Mouse (Mus musculus): ENCODE results near the gene Itpk1.

Itpk1 gene

GRCm38 (mm10) chr12:102598535-102598934 is 106.2 kb downstream of the Itpk1 start:
- DNase-seq (ENCODE audit: low spot score in 2 of 2): no peak

GRCm38 (mm10) chr12:102597466-102597865 is 107.3 kb downstream of the Itpk1 start:
- DNase-seq (ENCODE audit: low spot score in 2 of 2): no peak

- DNase-seq (ENCODE audit: low spot score in 2 of 2): peak in 1 of 2 experiments; percentile 24
Observed at GRCm38 (mm10) chr12:102596410-102596809, 108.3 kb downstream of the Itpk1 start.

- no peak for DNase-seq (ENCODE audit: low spot score in 2 of 2)
Observed at GRCm38 (mm10) chr12:102594627-102595026, 110.1 kb downstream of the Itpk1 start.

- no peak for DNase-seq (ENCODE audit: low spot score in 2 of 2)
Observed at GRCm38 (mm10) chr12:102593699-102594098, 111.0 kb downstream of the Itpk1 start.

- DNase-seq (ENCODE audit: low spot score in 2 of 2): no peak
Observed at GRCm38 (mm10) chr12:102590711-102591360, 113.9 kb downstream of the Itpk1 start.

- DNase-seq (ENCODE audit: low spot score in 2 of 2): no peak
Observed at GRCm38 (mm10) chr12:102587106-102587505, 117.6 kb downstream of the Itpk1 start.

GRCm38 (mm10) chr12:102586286-102586881 is 118.3 kb downstream of the Itpk1 start:
- no peak for DNase-seq (ENCODE audit: low spot score in 2 of 2)

GRCm38 (mm10) chr12:102585390-102585789 is 119.3 kb downstream of the Itpk1 start:
- no peak for DNase-seq (ENCODE audit: low spot score in 2 of 2)

GRCm38 (mm10) chr12:102582441-102582840 is 122.3 kb downstream of the Itpk1 start:
- DNase-seq (ENCODE audit: low spot score in 2 of 2): no peak

GRCm38 (mm10) chr12:102581579-102582196 is 123.0 kb downstream of the Itpk1 start:
- DNase-seq (ENCODE audit: low spot score in 2 of 2): no peak

- DNase-seq (ENCODE audit: low spot score in 2 of 2): peak; percentile 48 to 87
Observed at GRCm38 (mm10) chr12:102579041-102579440, 125.7 kb downstream of the Itpk1 start.

- DNase-seq (ENCODE audit: low spot score in 2 of 2): no peak
Observed at GRCm38 (mm10) chr12:102576659-102577398, 127.9 kb downstream of the Itpk1 start.

GRCm38 (mm10) chr12:102575541-102576329 is 129.0 kb downstream of the Itpk1 start:
- DNase-seq (ENCODE audit: low spot score in 2 of 2): no peak

- no peak for DNase-seq (ENCODE audit: low spot score in 2 of 2)
Observed at GRCm38 (mm10) chr12:102573036-102573435, 131.7 kb downstream of the Itpk1 start.

- no peak for DNase-seq (ENCODE audit: low spot score in 2 of 2)
Observed at GRCm38 (mm10) chr12:102571666-102572065, 133.1 kb downstream of the Itpk1 start.

GRCm38 (mm10) chr12:102570734-102571133 is 134.0 kb downstream of the Itpk1 start:
- DNase-seq (ENCODE audit: low spot score in 2 of 2): no peak

- DNase-seq (ENCODE audit: low spot score in 2 of 2): no peak
Observed at GRCm38 (mm10) chr12:102570111-102570510, 134.6 kb downstream of the Itpk1 start.

GRCm38 (mm10) chr12:102568219-102568618 is 136.5 kb downstream of the Itpk1 start:
- no peak for DNase-seq (ENCODE audit: low spot score in 2 of 2)

GRCm38 (mm10) chr12:102566951-102567350 is 137.8 kb downstream of the Itpk1 start:
- DNase-seq (ENCODE audit: low spot score in 2 of 2): no peak

- DNase-seq (ENCODE audit: low spot score in 2 of 2): no peak
Observed at GRCm38 (mm10) chr12:102565086-102565485, 139.6 kb downstream of the Itpk1 start.

GRCm38 (mm10) chr12:102557372-102557771 is 147.4 kb downstream of the Itpk1 start:
- DNase-seq (ENCODE audit: low spot score in 2 of 2): no peak

Measured in thymus, postnatal 10 days (tissue).